Mouse (Mus musculus): ENCODE data around the gene Rgcc. TPM values are rescaled to one million over a fixed set of nuclear protein-coding genes. Genes with fewer than 3 reads are reported as not detected.

Gene Rgcc
- polyA plus RNA-seq, 1 experiment from 2014 or later = 75.8 TPM

DNA sequence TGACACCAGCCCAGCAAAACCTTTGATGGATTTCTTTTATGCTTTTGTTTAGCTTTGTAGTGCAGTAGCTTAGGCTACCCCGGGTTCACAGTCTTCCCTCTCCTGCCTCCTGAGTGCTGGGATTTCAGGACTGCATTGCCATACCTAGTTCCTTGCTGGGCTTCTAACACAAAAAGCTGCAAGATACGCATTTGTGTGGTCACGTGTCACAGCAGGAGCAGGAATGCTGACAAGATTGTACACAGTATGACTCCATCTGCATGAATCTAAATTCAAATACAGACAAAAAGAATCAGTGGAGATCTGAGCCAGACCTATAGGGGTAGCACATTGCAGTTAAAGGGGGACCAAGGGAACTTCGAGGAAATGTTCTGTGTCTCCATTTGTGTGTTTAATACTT lies 6.9 kb upstream of the Rgcc start:
- Histone ChIP-seq H3K4me2 (ENCODE audit: low read depth, low read length, severe bottlenecking) (no peak overlapping the region), H3K27ac (ENCODE audit: low read depth, low read length) (no peak overlapping the region), H3K9me3 (ENCODE audit: control insufficient read depth, low read length) (no peaks in the 10 kb centered on the region), H3K27me3 (ENCODE audit: control insufficient read depth, insufficient read depth, low read length) (no peaks in the 10 kb centered on the region), H3K4me1 (replicated peaks; ENCODE audit: control insufficient read depth, insufficient read depth, low read length) (peaks cover 7% of the 10 kb centered on the region; the same call in 1 of the 2 replicates), H3K36me3 (ENCODE audit: control insufficient read depth, insufficient read depth, low read length) (no peaks in the 10 kb centered on the region), H3K9ac (ENCODE audit: low read length) (no peak overlapping the region; the same call in 1 of the 2 replicates), H3K4me3 (ENCODE audit: low read depth, low read length) (no peak overlapping the region)
- WGBS = 17% methylated on average over 4 of the region's 4 CpGs
- DNase-seq (ENCODE audit: low spot score) (no peak), ATAC-seq (replicated peaks; ENCODE audit: low FRiP score) (peak; percentile 51)

DNA sequence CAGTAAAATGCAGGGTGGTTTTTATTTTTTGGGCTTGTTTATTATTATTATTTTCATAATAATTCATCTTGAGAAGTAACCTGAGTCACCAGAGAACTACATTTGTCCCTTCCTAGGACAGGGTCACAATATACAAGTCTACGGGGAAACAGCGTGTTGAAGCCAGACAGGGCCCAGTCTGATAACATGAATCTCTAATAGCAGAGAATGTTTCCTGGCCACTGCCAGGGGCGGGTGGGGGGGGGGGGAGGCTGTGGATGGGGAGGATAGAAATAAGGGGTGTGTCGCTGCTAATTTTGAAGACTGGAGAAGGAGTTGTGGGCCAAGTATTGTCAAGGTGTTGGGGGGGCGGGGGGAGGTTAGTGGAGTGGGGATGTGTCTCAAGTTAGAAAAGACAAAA lies 6.5 kb upstream of the Rgcc start:
- no peak overlapping the region for H3K4me3 ChIP-seq (ENCODE audit: low read depth, low read length)
- no peak overlapping the region; the same call in 1 of the 2 replicates for H3K9ac ChIP-seq (ENCODE audit: low read length)
- ATAC-seq (replicated peaks; ENCODE audit: low FRiP score) (no peak), DNase-seq (ENCODE audit: low spot score) (no peak)
- H3K27ac ChIP-seq (ENCODE audit: low read depth, low read length) = no peak overlapping the region
- H3K36me3 ChIP-seq (ENCODE audit: control insufficient read depth, insufficient read depth, low read length) = no peaks in the 10 kb centered on the region
- no peaks in the 10 kb centered on the region for H3K9me3 ChIP-seq (ENCODE audit: control insufficient read depth, low read length)
- WGBS = 61% methylated on average over 5 of the region's 5 CpGs
- no peaks in the 10 kb centered on the region for H3K27me3 ChIP-seq (ENCODE audit: control insufficient read depth, insufficient read depth, low read length)
- no peak overlapping the region for H3K4me2 ChIP-seq (ENCODE audit: low read depth, low read length, severe bottlenecking)
- H3K4me1 ChIP-seq (replicated peaks; ENCODE audit: control insufficient read depth, insufficient read depth, low read length) = peaks cover 7% of the 10 kb centered on the region; the same call in 1 of the 2 replicates

DNA sequence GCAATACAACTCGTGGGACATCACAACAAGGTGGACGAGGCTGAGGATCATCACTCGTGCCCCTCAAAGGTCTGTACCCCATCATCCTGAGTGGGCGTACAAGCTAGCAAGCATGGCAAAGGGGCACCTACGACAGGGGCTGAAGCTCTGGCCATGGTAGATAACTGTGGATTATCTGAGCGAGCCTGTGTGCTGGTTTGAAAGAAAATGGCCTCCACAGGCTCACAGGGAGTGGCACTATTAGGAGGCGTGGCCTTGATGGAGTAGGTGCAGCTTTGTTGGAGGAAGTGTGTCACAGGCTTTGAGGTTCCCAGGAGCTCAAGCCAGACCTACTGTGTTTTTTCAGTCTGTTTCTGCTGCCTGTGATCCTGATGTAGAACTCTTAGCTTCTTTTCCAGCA lies 5.7 kb upstream of the Rgcc start:
- WGBS = 90% methylated on average over 7 of the region's 7 CpGs
- ATAC-seq (replicated peaks; ENCODE audit: low FRiP score) (no peak), DNase-seq (ENCODE audit: low spot score) (no peak)
- no peak overlapping the region for H3K4me2 ChIP-seq (ENCODE audit: low read depth, low read length, severe bottlenecking)
- no peak overlapping the region for H3K27ac ChIP-seq (ENCODE audit: low read depth, low read length)
- no peaks in the 10 kb centered on the region for H3K36me3 ChIP-seq (ENCODE audit: control insufficient read depth, insufficient read depth, low read length)
- H3K4me3 ChIP-seq (ENCODE audit: low read depth, low read length) = no peak overlapping the region
- H3K4me1 ChIP-seq (replicated peaks; ENCODE audit: control insufficient read depth, insufficient read depth, low read length) = peaks cover 7% of the 10 kb centered on the region; the same call in 1 of the 2 replicates
- H3K27me3 ChIP-seq (ENCODE audit: control insufficient read depth, insufficient read depth, low read length) = no peaks in the 10 kb centered on the region
- H3K9me3 ChIP-seq (ENCODE audit: control insufficient read depth, low read length) = no peaks in the 10 kb centered on the region
- H3K9ac ChIP-seq (ENCODE audit: low read length) = no peak overlapping the region

DNA sequence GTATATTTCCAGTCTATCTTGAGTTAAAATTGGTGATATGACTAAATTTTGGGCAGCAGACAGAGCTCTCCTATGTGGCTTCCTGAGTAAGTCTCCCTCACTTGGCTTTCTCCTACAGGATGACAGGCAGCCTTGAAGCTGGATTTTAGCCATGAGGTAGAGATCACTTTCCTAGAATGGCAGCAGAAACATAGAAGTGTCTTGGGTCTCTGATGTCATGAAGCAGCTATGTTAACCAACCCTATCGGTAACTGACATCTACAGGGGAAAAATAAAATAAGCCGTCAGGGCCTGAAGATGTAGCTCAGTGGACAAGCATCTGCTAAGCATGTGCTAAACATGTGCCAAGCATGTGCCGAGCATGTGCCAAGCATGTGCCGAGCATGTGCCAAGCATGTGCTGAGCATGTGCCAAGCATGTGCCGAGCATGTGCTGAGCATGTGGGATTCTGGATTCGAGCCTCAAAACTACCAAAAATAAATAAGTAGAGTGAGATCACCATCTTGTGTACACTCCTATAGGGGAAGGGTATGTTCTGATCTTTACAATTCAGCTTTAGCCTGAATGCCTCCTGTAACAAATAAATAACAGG lies 3.5 kb upstream of the Rgcc start:
- Histone ChIP-seq H3K27me3 (ENCODE audit: control insufficient read depth, insufficient read depth, low read length) (no peaks in the 10 kb centered on the region), H3K27ac (ENCODE audit: low read depth, low read length) (no peak overlapping the region)

DNA sequence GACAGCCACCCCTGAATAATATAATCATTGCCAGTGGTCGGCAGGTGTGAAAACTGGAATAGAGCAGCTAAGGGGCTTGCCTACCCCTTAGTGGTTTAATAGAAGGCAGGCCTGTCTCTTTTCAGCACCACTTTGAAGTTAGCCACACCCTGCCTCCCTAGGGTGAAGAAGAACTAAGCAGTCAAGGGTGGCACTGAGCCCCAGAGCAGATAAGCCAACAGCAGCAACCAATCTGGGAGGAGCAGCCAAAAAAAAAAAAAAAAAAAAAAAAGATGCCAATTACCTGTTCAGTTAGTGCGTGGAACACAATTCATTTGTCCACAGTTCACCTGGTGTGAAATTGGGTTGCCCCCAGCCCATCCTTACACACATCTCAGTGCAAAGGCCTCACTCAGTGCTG lies 1.7 kb upstream of the Rgcc start:
- no peaks in the 10 kb centered on the region for H3K27me3 ChIP-seq (ENCODE audit: control insufficient read depth, insufficient read depth, low read length)
- no peaks in the 10 kb centered on the region for H3K9me3 ChIP-seq (ENCODE audit: control insufficient read depth, low read length)
- H3K36me3 ChIP-seq (ENCODE audit: control insufficient read depth, insufficient read depth, low read length) = no peaks in the 10 kb centered on the region
- ATAC-seq (replicated peaks; ENCODE audit: low FRiP score) = no peak
- H3K9ac ChIP-seq (ENCODE audit: low read length) = no peak overlapping the region
- no peak for DNase-seq (ENCODE audit: low spot score)
- no peak overlapping the region for H3K4me2 ChIP-seq (ENCODE audit: low read depth, low read length, severe bottlenecking)
- H3K27ac ChIP-seq (ENCODE audit: low read depth, low read length) = no peak overlapping the region
- H3K4me3 ChIP-seq (ENCODE audit: low read depth, low read length) = no peak overlapping the region
- H3K4me1 ChIP-seq (replicated peaks; ENCODE audit: control insufficient read depth, insufficient read depth, low read length) = peaks cover 11% of the 10 kb centered on the region
- 74% methylated on average over 2 of the region's 2 CpGs for WGBS

More for the DNA sequence above, 3.5 kb upstream of the Rgcc start:
- Histone ChIP-seq H3K9ac (ENCODE audit: low read length) (no peak overlapping the region), H3K4me2 (ENCODE audit: low read depth, low read length, severe bottlenecking) (no peak overlapping the region), H3K4me3 (ENCODE audit: low read depth, low read length) (no peak overlapping the region), H3K9me3 (ENCODE audit: control insufficient read depth, low read length) (no peaks in the 10 kb centered on the region), H3K36me3 (ENCODE audit: control insufficient read depth, insufficient read depth, low read length) (no peaks in the 10 kb centered on the region), H3K4me1 (replicated peaks; ENCODE audit: control insufficient read depth, insufficient read depth, low read length) (peaks cover 13% of the 10 kb centered on the region; the same call in 1 of the 2 replicates)
- ATAC-seq (replicated peaks; ENCODE audit: low FRiP score) (no peak), DNase-seq (ENCODE audit: low spot score) (no peak)
- 88% methylated on average over 6 of the region's 6 CpGs for WGBS

DNA sequence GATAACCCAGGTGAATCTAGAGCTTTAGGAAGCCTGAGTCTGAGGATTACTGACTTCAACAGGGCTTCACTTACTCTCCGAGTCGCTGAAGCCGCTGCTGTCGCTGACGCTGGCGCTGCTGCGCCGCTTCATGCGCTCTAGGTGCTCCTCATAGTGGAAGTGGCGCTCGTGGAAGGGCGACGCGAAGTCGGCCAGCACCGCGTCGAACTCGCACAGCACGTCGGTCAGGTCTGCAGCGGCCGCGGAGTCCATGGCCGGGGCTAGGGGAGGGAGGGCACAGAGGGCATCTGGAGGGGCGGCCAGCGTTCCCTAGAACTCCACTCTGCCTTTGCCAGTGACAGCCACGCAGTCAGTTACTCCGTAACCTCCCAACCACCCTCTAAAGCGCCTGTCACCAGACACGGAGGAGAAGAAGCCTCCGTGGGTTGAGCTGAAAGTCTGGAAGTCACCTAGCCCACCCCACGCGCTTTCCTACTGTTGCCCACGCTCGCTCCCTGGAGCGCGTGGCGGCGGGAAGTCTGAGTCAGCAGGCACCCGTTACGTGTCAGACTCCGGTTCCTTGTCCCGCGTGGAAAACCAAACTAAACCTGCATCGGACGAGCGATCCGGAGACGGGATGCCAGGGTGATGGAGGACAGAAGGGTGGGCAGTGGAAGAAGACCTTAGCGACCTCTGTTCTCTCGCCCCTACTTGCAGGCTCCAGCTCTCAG lies 649 bp downstream of the Rgcc start:
- H3K27me3 ChIP-seq (ENCODE audit: control insufficient read depth, insufficient read depth, low read length) = no peaks in the 10 kb centered on the region
- peak overlapping the region; percentile 99 for H3K4me2 ChIP-seq (ENCODE audit: low read depth, low read length, severe bottlenecking)
- no peaks in the 10 kb centered on the region for H3K36me3 ChIP-seq (ENCODE audit: control insufficient read depth, insufficient read depth, low read length)
- ATAC-seq (replicated peaks; ENCODE audit: low FRiP score) = peak; percentile 14; the same call in 1 of the 2 replicates
- peak overlapping the region; percentile 77 for H3K9ac ChIP-seq (ENCODE audit: low read length)
- H3K9me3 ChIP-seq (ENCODE audit: control insufficient read depth, low read length) = no peaks in the 10 kb centered on the region
- WGBS = 1% methylated on average over 52 of the region's 52 CpGs
- peak; percentile 69 for DNase-seq (ENCODE audit: low spot score)
- peaks cover 21% of the 10 kb centered on the region for H3K4me1 ChIP-seq (replicated peaks; ENCODE audit: control insufficient read depth, insufficient read depth, low read length)
- peak overlapping the region; percentile 63 for H3K4me3 ChIP-seq (ENCODE audit: low read depth, low read length)
- H3K27ac ChIP-seq (ENCODE audit: low read depth, low read length) = no peak overlapping the region

DNA sequence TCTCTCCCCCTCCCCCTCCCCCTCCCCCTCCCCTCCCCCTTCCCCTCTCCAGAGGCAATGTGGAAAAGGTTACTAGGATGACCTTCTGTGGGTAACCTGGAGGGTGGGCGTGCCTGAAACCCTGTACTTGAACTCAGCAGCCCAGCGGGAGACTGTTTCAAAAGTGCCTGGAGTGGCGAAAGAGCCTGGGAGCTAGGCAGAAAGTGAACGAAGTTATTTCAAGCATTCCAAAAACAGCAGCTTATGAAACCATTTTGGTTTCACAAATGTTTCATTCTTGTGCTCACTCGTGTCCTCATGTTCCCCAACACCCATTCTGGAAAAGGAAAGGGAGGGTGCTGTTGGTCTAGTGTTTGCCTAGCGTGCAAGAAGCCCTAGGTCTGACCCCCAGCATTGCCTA lies 1.6 kb downstream of the Rgcc start:
- no peaks in the 10 kb centered on the region for H3K9me3 ChIP-seq (ENCODE audit: control insufficient read depth, low read length)
- ATAC-seq (replicated peaks; ENCODE audit: low FRiP score) (no peak), DNase-seq (ENCODE audit: low spot score) (no peak)
- H3K27ac ChIP-seq (ENCODE audit: low read depth, low read length) = no peak overlapping the region
- peak overlapping the region; percentile 99 for H3K4me2 ChIP-seq (ENCODE audit: low read depth, low read length, severe bottlenecking)
- 17% methylated on average over 6 of the region's 6 CpGs for WGBS
- peak overlapping the region; percentile 77 for H3K9ac ChIP-seq (ENCODE audit: low read length)
- H3K4me1 ChIP-seq (replicated peaks; ENCODE audit: control insufficient read depth, insufficient read depth, low read length) = peaks cover 23% of the 10 kb centered on the region
- no peaks in the 10 kb centered on the region for H3K36me3 ChIP-seq (ENCODE audit: control insufficient read depth, insufficient read depth, low read length)
- no peaks in the 10 kb centered on the region for H3K27me3 ChIP-seq (ENCODE audit: control insufficient read depth, insufficient read depth, low read length)
- H3K4me3 ChIP-seq (ENCODE audit: low read depth, low read length) = peak overlapping the region; percentile 63

DNA sequence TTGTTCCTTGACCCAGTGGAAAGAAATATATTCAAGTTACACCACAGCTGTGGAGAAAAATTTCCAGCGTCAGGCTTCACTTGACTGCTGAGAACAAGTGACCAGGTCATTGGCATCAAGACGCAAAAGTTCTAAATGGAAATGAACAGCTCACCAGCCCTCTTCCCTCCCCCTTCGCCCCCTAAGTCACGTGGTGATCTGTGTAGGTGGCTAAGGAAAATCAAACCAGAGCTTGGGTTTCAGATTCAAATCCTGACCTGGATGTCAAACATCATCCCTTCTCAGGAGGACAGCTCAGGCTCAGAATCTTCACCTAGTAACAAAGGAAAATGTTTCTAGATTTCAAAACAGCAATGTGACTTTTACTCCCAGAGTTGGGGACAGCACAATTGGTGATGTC lies 2.2 kb downstream of the Rgcc start:
- Histone ChIP-seq H3K9me3 (ENCODE audit: control insufficient read depth, low read length) (no peaks in the 10 kb centered on the region), H3K27me3 (ENCODE audit: control insufficient read depth, insufficient read depth, low read length) (no peaks in the 10 kb centered on the region), H3K27ac (ENCODE audit: low read depth, low read length) (no peak overlapping the region), H3K4me2 (ENCODE audit: low read depth, low read length, severe bottlenecking) (peak overlapping the region; percentile 19; the same call in 1 of the 2 replicates), H3K36me3 (ENCODE audit: control insufficient read depth, insufficient read depth, low read length) (no peaks in the 10 kb centered on the region), H3K4me1 (replicated peaks; ENCODE audit: control insufficient read depth, insufficient read depth, low read length) (peaks cover 23% of the 10 kb centered on the region), H3K4me3 (ENCODE audit: low read depth, low read length) (0 out of 2 replicates have a peak overlapping the region, but pooled peaks have one; percentile 63), H3K9ac (ENCODE audit: low read length) (no peak overlapping the region)
- DNase-seq (ENCODE audit: low spot score) (no peak), ATAC-seq (replicated peaks; ENCODE audit: low FRiP score) (no peak)
- WGBS = 60% methylated on average over 4 of the region's 4 CpGs
